Mouse (Mus musculus) hindbrain, embryonic 12.5 days (tissue): ENCODE data around the gene Pax3. TPM values are rescaled to one million over a fixed set of nuclear protein-coding genes. Genes with fewer than 3 reads are reported as not detected.
A peak's percentile ranks its signal among the peaks of the same experiment; 100 is the strongest.

Source experiments
- ATAC-seq: fragments of 200-750 bp; cut with Nextera tagmentation; 2 replicates; pipeline ENCODE4 v1.8.0; 2017; ENCODE audit warnings: moderate TSS enrichment; ENCODE audit not compliant: low FRiP score
- H3K27ac ChIP-seq: fragments of 300-500 bp; sonication (generic); 2 replicates; pipeline ENCODE4 v1.5.1; 2016; ENCODE audit warnings: mild to moderate bottlenecking
- H3K27me3 ChIP-seq: fragments of 300-500 bp; sonication (generic); 2 replicates; pipeline ENCODE4 v1.6.1; 2016; ENCODE audit warnings: mild to moderate bottlenecking
- H3K36me3 ChIP-seq: fragments of 300-500 bp; sonication (generic); 2 replicates; pipeline ENCODE4 v1.6.1; 2016; ENCODE audit warnings: mild to moderate bottlenecking
- H3K4me1 ChIP-seq: fragments of 300-500 bp; sonication (generic); 2 replicates; pipeline ENCODE4 v1.6.1; 2016
- H3K4me2 ChIP-seq: fragments of 300-500 bp; sonication (generic); replicated peaks from 2 replicates; pipeline ENCODE4 v1.6.1; 2016; ENCODE audit warnings: mild to moderate bottlenecking
- H3K4me3 ChIP-seq: fragments of 300-500 bp; sonication (generic); 2 replicates; pipeline ENCODE4 v1.5.1; 2016; ENCODE audit warnings: mild to moderate bottlenecking
- H3K9ac ChIP-seq: fragments of 300-500 bp; sonication (generic); 2 replicates; pipeline ENCODE4 v1.6.1; 2016; ENCODE audit warnings: mild to moderate bottlenecking, moderate library complexity
- H3K9me3 ChIP-seq: fragments of 300-500 bp; sonication (generic); replicated peaks from 2 replicates; pipeline ENCODE4 v1.6.1; 2016; ENCODE audit warnings: mild to moderate bottlenecking
- WGBS: fragments of 180-500 bp; shearing (Covaris S2); methylation state at CpG from one replicate; pipeline ENCODE4 v1.1.7; 2016; 5-methylcytosine and 5-hydroxymethylcytosine counted together
- polyA plus RNA-seq: library from polyadenylated mRNA; unstranded; fragments of >200 nt; fragmentation: Nextera tagmentation; extraction: Ambion mirVana; gene quantifications from 2 replicates; pipeline ENCODE4 v1.2.1, GENCODE M21; 2016

Pax3 gene
- polyA plus RNA-seq: 32.7 and 37.5 TPM in 2 replicates

DNA sequence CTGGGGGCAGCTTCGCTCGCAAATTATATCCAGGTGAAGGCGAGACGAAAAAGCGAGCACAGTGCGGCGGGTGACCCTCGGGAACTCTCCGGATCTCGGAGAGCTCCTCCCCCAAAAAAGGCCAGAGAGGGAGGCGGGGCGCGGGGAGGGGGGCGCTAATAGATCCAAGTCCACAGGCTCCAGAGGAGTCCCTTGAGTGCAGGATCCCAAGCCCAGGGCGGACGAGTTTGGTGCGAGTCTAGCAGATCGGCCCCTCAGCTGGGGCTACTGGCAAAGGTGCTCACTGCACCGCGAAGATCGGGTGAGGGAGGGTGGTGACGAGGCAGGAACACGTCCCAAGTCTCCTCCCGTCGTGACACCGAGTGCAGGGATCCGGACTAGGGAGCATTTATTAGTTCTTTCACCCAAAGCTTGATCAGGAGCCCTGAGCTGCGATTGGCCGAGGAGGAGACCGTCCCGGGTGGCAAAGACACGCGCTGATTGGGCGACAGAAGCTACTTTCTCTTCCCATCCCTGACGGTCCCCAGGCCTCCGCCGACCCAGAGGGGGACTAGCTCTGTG is at the start of gene Pax3:
TSS of gene Pax3 (minus strand) at position 384 of the 561 bp plus-strand sequence.
- Histone ChIP-seq H3K9me3 (no peaks in the 10 kb centered on the region), H3K27me3 (peaks cover 87% of the 10 kb centered on the region), H3K4me2 (peak within 1 kb of the TSS; percentile 66), H3K4me3 (peak within 1 kb of the TSS; percentile 49), H3K27ac (peak within 1 kb of the TSS; percentile 88), H3K36me3 (no peaks in the 10 kb centered on the region), H3K9ac (peak within 1 kb of the TSS; percentile 74), H3K4me1 (peaks cover 14% of the 10 kb centered on the region)
- WGBS: under 1% methylated on average over 37 of the region's 37 CpGs
- peak; percentile 85 for ATAC-seq

- Histone ChIP-seq H3K4me1 (no peaks in the 10 kb centered on the region), H3K27me3 (no peaks in the 10 kb centered on the region), H3K36me3 (no peaks in the 10 kb centered on the region), H3K9me3 (no peaks in the 10 kb centered on the region), H3K4me3 (no peak overlapping the region), H3K9ac (no peak overlapping the region), H3K4me2 (no peak overlapping the region), H3K27ac (no peak overlapping the region)
- no peak for ATAC-seq
- 94% methylated on average over 5 of the region's 5 CpGs for WGBS
These were observed 37.4 kb upstream of the Pax3 start for GRCm38 (mm10) chr1:78234306-78234705.

- no peak for ATAC-seq
- Histone ChIP-seq H3K4me1 (no peaks in the 10 kb centered on the region), H3K4me3 (no peak overlapping the region), H3K27me3 (no peaks in the 10 kb centered on the region), H3K27ac (no peak overlapping the region), H3K36me3 (no peaks in the 10 kb centered on the region), H3K9me3 (no peaks in the 10 kb centered on the region), H3K9ac (no peak overlapping the region), H3K4me2 (no peak overlapping the region)
- 81% methylated on average over 10 of the region's 10 CpGs for WGBS
These were observed 35.1 kb upstream of the Pax3 start for GRCm38 (mm10) chr1:78231901-78232546.

DNA sequence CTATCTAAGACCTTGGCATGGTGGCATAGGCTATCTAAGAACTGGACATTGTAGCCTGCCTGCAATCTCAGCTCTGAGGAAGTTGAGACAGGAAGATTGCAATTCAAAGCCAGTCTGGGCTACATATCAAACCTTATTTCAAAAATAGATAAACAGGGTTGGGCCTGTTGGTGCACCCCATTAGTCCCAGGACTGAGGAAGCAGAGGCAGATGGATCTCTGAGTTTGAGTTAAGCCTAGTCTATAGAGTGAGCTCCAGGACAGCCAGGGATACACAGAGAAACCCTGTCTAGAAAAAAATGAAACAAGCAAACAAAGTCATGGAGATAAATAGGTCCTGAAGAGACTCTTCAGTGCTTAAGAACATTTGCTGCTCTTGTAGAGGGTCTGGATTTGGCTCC is 32.9 kb upstream of the Pax3 start:
- Histone ChIP-seq H3K27ac (no peak overlapping the region), H3K4me1 (no peaks in the 10 kb centered on the region), H3K4me2 (no peak overlapping the region), H3K36me3 (no peaks in the 10 kb centered on the region), H3K27me3 (0 out of 2 replicates have a peak, but pooled peaks cover 3% of the 10 kb centered on the region), H3K9me3 (no peaks in the 10 kb centered on the region), H3K9ac (no peak overlapping the region), H3K4me3 (no peak overlapping the region)
- no peak for ATAC-seq

- Histone ChIP-seq H3K9ac (no peak overlapping the region), H3K27me3 (0 out of 2 replicates have a peak, but pooled peaks cover 3% of the 10 kb centered on the region), H3K4me2 (no peak overlapping the region), H3K4me1 (no peaks in the 10 kb centered on the region), H3K27ac (no peak overlapping the region), H3K36me3 (no peaks in the 10 kb centered on the region), H3K4me3 (no peak overlapping the region), H3K9me3 (no peaks in the 10 kb centered on the region)
- 64% methylated on average over 5 of the region's 5 CpGs for WGBS
- ATAC-seq: no peak
These were observed 31.8 kb upstream of the Pax3 start for GRCm38 (mm10) chr1:78228771-78229170.

DNA sequence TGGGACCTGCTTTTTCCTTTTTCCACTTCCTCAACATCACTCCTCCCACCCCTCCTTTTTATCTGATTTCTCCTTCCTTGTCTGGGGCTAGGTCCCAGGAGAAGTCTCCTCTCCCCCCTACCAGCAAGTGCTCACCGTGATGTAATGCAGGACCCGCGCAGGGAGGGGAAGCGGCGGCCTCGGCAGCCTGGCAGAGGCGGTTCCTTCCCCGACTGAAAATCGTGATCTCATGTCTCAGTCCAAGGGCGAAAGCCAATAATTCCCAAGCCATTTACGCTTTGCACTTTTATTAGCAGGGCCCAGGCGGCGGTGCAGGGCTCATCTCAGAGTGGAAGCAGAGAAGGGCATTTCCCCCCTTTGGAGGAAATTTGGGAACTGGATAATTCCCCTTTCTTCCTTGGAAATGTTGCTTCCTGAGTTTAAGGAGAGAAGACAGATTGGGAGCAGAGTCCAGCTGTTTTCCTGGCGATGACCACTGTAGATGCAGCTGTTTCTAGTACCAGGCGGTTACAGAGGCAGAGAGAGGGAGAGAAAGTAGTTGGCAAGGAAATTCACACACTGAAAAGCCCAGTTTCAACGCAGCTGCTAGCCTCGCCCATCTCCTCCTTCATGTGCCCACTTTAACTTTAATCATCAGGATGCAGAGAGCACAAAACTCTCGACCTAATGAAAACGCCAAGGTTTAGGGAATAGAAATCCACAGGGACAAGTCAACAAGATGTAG is 21.3 kb upstream of the Pax3 start:
- Histone ChIP-seq H3K36me3 (no peaks in the 10 kb centered on the region), H3K27me3 (peaks cover 80% of the 10 kb centered on the region), H3K4me2 (peak overlapping the region; percentile 85), H3K27ac (no peak overlapping the region), H3K9ac (no peak overlapping the region), H3K4me3 (peak overlapping the region; percentile 54), H3K4me1 (peaks cover 22% of the 10 kb centered on the region), H3K9me3 (no peaks in the 10 kb centered on the region)
- ATAC-seq: peak; percentile 36
- WGBS: 1% methylated on average over 19 of the region's 19 CpGs

GRCm38 (mm10) chr1:78217151-78218034 is 20.5 kb upstream of the Pax3 start:
- Histone ChIP-seq H3K27ac (no peak overlapping the region), H3K36me3 (no peaks in the 10 kb centered on the region), H3K4me2 (peak overlapping the region; percentile 85), H3K9ac (peak overlapping the region; percentile 67), H3K9me3 (no peaks in the 10 kb centered on the region), H3K27me3 (peaks cover 88% of the 10 kb centered on the region), H3K4me3 (peak overlapping the region; percentile 54), H3K4me1 (peaks cover 22% of the 10 kb centered on the region)
- peak; percentile 68 for ATAC-seq
- WGBS: under 1% methylated on average over 66 of the region's 79 CpGs

GRCm38 (mm10) chr1:78216509-78217141 is 19.7 kb upstream of the Pax3 start:
- WGBS: under 1% methylated on average over 48 of the region's 79 CpGs
- Histone ChIP-seq H3K4me3 (peak overlapping the region; percentile 54), H3K9ac (peak overlapping the region; percentile 67), H3K27ac (no peak overlapping the region), H3K9me3 (no peaks in the 10 kb centered on the region), H3K27me3 (peaks cover 95% of the 10 kb centered on the region), H3K36me3 (no peaks in the 10 kb centered on the region), H3K4me2 (peak overlapping the region; percentile 85), H3K4me1 (peaks cover 22% of the 10 kb centered on the region)
- ATAC-seq: peak; percentile 49

GRCm38 (mm10) chr1:78215749-78216508 is 19.0 kb upstream of the Pax3 start:
- no peak overlapping the region for H3K9ac ChIP-seq
- no peaks in the 10 kb centered on the region for H3K36me3 ChIP-seq
- H3K4me2 ChIP-seq: peak overlapping the region; percentile 85
- H3K27ac ChIP-seq: no peak overlapping the region
- peak overlapping the region; percentile 54 for H3K4me3 ChIP-seq
- under 1% methylated on average over 36 of the region's 36 CpGs for WGBS
- ATAC-seq: peak; percentile 59
- peaks cover 22% of the 10 kb centered on the region for H3K4me1 ChIP-seq
- H3K9me3 ChIP-seq: no peaks in the 10 kb centered on the region
- peaks cover 95% of the 10 kb centered on the region for H3K27me3 ChIP-seq

- H3K4me3 ChIP-seq: no peak overlapping the region
- no peak overlapping the region for H3K27ac ChIP-seq
- no peak for ATAC-seq
- H3K27me3 ChIP-seq: peaks cover 97% of the 10 kb centered on the region
- no peak overlapping the region for H3K9ac ChIP-seq
- no peak overlapping the region for H3K4me2 ChIP-seq
- H3K4me1 ChIP-seq: peaks cover 5% of the 10 kb centered on the region
- 4% methylated on average over 5 of the region's 5 CpGs for WGBS
- H3K9me3 ChIP-seq: no peaks in the 10 kb centered on the region
- H3K36me3 ChIP-seq: no peaks in the 10 kb centered on the region
These were observed 14.1 kb upstream of the Pax3 start for GRCm38 (mm10) chr1:78211041-78211440.

DNA sequence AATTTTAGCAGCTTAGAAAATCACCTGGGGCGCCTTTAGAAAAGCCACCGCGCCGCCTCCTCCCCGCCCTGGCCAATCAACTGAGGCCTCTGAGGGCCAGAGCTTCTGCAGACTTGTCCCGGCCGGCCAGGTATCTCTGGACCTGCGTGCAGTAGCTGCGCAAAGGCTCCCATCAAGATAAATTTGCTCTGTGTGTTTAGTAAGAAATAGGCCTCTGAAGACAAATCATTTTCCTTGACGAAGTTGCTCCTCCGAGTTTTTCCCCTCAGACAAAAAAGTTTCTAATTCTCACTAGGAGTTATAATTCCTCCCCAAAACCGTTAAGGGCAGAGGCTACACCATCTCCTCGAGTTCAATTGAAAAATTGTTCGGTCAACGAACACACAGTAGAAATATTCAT is 13.6 kb upstream of the Pax3 start:
- Histone ChIP-seq H3K4me2 (no peak overlapping the region), H3K9ac (no peak overlapping the region), H3K27ac (no peak overlapping the region), H3K9me3 (no peaks in the 10 kb centered on the region), H3K4me3 (no peak overlapping the region), H3K4me1 (peaks cover under 1% of the 10 kb centered on the region; the same call in 1 of the 2 replicates), H3K27me3 (peaks cover 97% of the 10 kb centered on the region), H3K36me3 (no peaks in the 10 kb centered on the region)
- WGBS: under 1% methylated on average over 15 of the region's 15 CpGs
- ATAC-seq: no peak
